Mouse (Mus musculus) embryonic facial prominence, embryonic 15.5 days (tissue): ENCODE data around the gene Speer4e. TPM values are rescaled to one million over a fixed set of nuclear protein-coding genes. Genes with fewer than 3 reads are reported as not detected.
"Not testable (repeated sequence)": the region's sequence is repeated elsewhere in the genome, so short reads cannot be mapped to it uniquely, and the experiment has no call there.

Experiments used
- ATAC-seq: fragments of 200-750 bp; cut with Nextera tagmentation; 2 replicates; pipeline ENCODE4 v1.8.0; 2017; ENCODE audit warnings: low read depth, moderate TSS enrichment; ENCODE audit not compliant: insufficient number of reproducible peaks, low FRiP score, low TSS enrichment
- H3K27ac ChIP-seq: fragments of 300-500 bp; sonication (generic); replicated peaks from 2 replicates; pipeline ENCODE4 v1.5.1; 2015; ENCODE audit warnings: mild to moderate bottlenecking, inconsistent platforms
- H3K27me3 ChIP-seq: fragments of 300-500 bp; sonication (generic); 2 replicates; pipeline ENCODE4 v1.6.1; 2015; ENCODE audit warnings: inconsistent platforms
- H3K36me3 ChIP-seq: fragments of 300-500 bp; sonication (generic); 2 replicates; pipeline ENCODE4 v1.6.1; 2015; ENCODE audit warnings: mild to moderate bottlenecking, inconsistent platforms
- H3K4me1 ChIP-seq: fragments of 300-500 bp; sonication (generic); 2 replicates; pipeline ENCODE4 v1.6.1; 2015; ENCODE audit warnings: inconsistent platforms
- H3K4me2 ChIP-seq: fragments of 300-500 bp; sonication (generic); replicated peaks from 2 replicates; pipeline ENCODE4 v1.6.1; 2015; ENCODE audit warnings: mild to moderate bottlenecking, inconsistent platforms
- H3K4me3 ChIP-seq: fragments of 300-500 bp; sonication (generic); replicated peaks from 2 replicates; pipeline ENCODE4 v1.5.1; 2015; ENCODE audit warnings: mild to moderate bottlenecking, inconsistent platforms
- H3K9ac ChIP-seq: fragments of 300-500 bp; sonication (generic); 2 replicates; pipeline ENCODE4 v1.6.1; 2015; ENCODE audit warnings: inconsistent platforms
- H3K9me3 ChIP-seq: fragments of 300-500 bp; sonication (generic); replicated peaks from 2 replicates; pipeline ENCODE4 v1.6.1; 2016; ENCODE audit warnings: inconsistent platforms
- WGBS: fragments of 180-500 bp; shearing (Covaris S2); methylation state at CpG from one replicate; pipeline ENCODE4 v1.1.7; 2015; 5-methylcytosine and 5-hydroxymethylcytosine counted together
- polyA plus RNA-seq: library from polyadenylated mRNA; unstranded; fragments of >200 nt; fragmentation: Nextera tagmentation; extraction: Ambion mirVana; gene quantifications from 2 replicates; pipeline ENCODE4 v1.2.1, GENCODE M21; 2015

Speer4e gene
- polyA plus RNA-seq, 1 experiment from 2014 or later = not detected

DNA sequence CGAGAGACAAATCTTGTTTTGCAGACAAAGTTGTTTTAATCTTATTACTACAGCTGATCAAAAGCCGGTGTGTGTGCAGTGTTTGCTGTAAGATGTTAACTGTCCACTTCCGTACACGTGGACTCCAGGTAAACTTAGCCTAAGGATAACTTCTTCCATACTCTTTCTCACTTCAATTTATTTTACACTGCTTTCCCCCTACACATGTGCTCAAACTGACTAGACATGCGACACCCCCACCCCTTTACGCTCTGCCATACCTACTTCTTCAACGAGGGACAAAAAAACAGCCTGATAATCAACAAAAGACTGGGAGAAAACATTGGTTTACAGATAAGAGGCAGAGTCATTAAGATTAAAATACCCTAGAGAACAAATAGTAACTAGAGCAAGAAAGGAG is 13.6 kb upstream of the Speer4e start:
- H3K4me1 ChIP-seq, H3K9ac ChIP-seq, H3K36me3 ChIP-seq, H3K4me3 ChIP-seq, H3K27ac ChIP-seq, H3K27me3 ChIP-seq, H3K4me2 ChIP-seq: not testable (repeated sequence)
- WGBS = 64% methylated on average over 7 of the region's 7 CpGs
- peaks cover 15% of the 10 kb centered on the region for H3K9me3 ChIP-seq
- peak; percentile 77; the same call in 1 of the 2 replicates for ATAC-seq

DNA sequence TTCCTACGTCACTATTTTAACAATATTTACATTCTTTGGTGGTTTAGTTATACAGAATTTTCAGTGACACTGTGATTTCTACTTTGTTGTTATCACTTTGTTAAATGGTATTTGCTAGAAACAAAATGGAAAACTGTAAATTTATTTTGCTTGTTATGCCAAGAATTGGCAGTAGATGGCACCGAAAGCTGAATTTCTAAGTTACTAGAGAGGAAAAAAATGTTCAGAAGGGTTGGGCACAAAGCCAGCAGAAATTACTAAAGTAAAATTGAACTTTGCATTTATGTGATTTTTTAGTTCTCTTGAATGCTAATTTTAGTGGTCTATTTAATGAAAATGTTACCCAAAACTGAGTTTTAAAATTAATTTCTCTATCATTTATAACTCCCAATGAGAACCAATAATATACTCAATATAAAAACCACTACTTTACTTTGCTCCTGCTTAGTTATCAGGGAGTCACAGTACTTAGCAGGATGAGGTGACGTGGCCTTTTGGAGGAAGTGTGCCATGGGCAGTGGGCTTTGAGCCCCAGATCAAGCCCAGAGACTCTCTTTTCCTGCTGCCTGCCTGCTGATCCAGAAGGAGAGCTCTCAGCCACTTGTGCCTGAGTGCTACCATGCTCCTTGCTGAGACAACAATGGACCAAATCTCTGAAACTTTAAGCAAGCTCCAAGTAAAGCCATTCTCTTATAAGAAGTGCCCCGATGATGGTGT is 9.4 kb upstream of the Speer4e start:
- not testable (repeated sequence) for H3K4me2 ChIP-seq, H3K4me3 ChIP-seq, H3K27me3 ChIP-seq, H3K4me1 ChIP-seq, ATAC-seq, H3K36me3 ChIP-seq, H3K27ac ChIP-seq, H3K9me3 ChIP-seq, H3K9ac ChIP-seq
- WGBS = 53% methylated on average over 4 of the region's 4 CpGs

DNA sequence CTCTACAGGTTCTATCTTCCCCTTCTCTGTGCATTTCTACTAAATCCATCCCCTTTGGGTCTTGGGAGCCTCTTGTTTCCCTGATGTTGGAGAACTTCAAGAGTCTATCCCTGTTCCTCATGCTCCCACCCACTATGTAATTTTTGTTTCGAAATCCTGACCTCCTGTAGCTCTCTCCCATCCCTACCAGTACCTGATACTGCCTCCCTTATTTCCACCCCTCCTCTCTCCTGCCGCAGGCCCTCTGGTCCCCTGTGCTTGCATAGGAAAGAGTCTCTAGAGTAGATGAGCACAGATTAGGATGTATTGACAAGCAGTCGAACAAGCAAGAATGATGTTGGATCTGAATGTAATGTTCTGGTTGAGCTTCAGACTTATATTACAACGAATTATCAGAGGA is 7.3 kb upstream of the Speer4e start:
- H3K36me3 ChIP-seq, H3K27ac ChIP-seq, H3K4me3 ChIP-seq, ATAC-seq, H3K9me3 ChIP-seq, H3K4me2 ChIP-seq, H3K4me1 ChIP-seq, H3K9ac ChIP-seq, H3K27me3 ChIP-seq: not testable (repeated sequence)
- 53% methylated on average over 4 of the region's 4 CpGs for WGBS

- not testable (repeated sequence) for H3K27ac ChIP-seq, H3K9ac ChIP-seq, H3K4me1 ChIP-seq, H3K4me3 ChIP-seq, H3K4me2 ChIP-seq, H3K27me3 ChIP-seq, H3K9me3 ChIP-seq, ATAC-seq, H3K36me3 ChIP-seq
- WGBS = 81% methylated on average over 1 of the region's 1 CpGs
Measured at GRCm38 (mm10) chr5:14941043-14941442, 2.8 kb upstream of the Speer4e start.

GRCm38 (mm10) chr5:14933721-14934120 is 4.5 kb downstream of the Speer4e start:
- not testable (repeated sequence) for H3K27ac ChIP-seq, H3K36me3 ChIP-seq, H3K4me2 ChIP-seq, H3K4me3 ChIP-seq, ATAC-seq, H3K9ac ChIP-seq, H3K9me3 ChIP-seq, H3K4me1 ChIP-seq, H3K27me3 ChIP-seq
- WGBS = 70% methylated on average over 5 of the region's 6 CpGs

GRCm38 (mm10) chr5:14927047-14927446 is 11.2 kb downstream of the Speer4e start:
- H3K4me3 ChIP-seq, H3K27ac ChIP-seq, H3K9me3 ChIP-seq, ATAC-seq, H3K27me3 ChIP-seq, H3K36me3 ChIP-seq, H3K4me2 ChIP-seq, H3K9ac ChIP-seq, H3K4me1 ChIP-seq: not testable (repeated sequence)
- 28% methylated on average over 4 of the region's 4 CpGs for WGBS

GRCm38 (mm10) chr5:14914799-14915198 is 23.4 kb downstream of the Speer4e start, which contains the start of gene Gm9758:
TSS of gene Gm9758 (minus strand) at chr5:14914899.
- not testable (repeated sequence) for H3K27ac ChIP-seq, H3K4me1 ChIP-seq, H3K9ac ChIP-seq, H3K9me3 ChIP-seq, H3K27me3 ChIP-seq, H3K36me3 ChIP-seq, H3K4me3 ChIP-seq, H3K4me2 ChIP-seq, ATAC-seq
- WGBS = 52% methylated on average over 1 of the region's 1 CpGs

GRCm38 (mm10) chr5:14914361-14914760 is 23.9 kb downstream of the Speer4e start:
- 65% methylated on average over 2 of the region's 3 CpGs for WGBS
- not testable (repeated sequence) for ATAC-seq

DNA sequence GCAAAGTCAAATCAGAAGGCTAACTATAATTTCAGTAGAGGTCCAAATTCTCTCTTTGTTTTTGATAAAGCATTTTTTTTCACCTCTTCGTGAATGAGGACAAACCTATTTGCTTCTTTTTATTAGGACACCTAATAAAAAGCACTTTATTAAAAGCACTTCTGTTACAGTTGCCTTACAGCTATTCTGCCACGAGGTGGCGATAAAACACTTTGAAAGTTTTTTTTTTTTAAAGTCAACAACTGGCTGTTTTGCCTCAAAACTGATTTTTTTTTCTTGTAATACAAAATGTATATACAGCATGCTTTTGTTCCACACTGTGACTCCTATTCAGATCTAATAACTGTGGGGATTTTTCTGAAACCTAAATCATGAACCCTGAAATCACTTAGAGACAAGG is 34.7 kb downstream of the Speer4e start:
- H3K36me3 ChIP-seq, H3K27me3 ChIP-seq, H3K4me2 ChIP-seq, H3K4me1 ChIP-seq, H3K9me3 ChIP-seq, ATAC-seq, H3K27ac ChIP-seq, H3K4me3 ChIP-seq, H3K9ac ChIP-seq: not testable (repeated sequence)
- WGBS = 18% methylated on average over 3 of the region's 3 CpGs

More at GRCm38 (mm10) chr5:14914361-14914760, 23.9 kb downstream of the Speer4e start:
- not testable (repeated sequence) for H3K4me1 ChIP-seq, H3K9ac ChIP-seq, H3K4me3 ChIP-seq, H3K27ac ChIP-seq, H3K27me3 ChIP-seq, H3K4me2 ChIP-seq, H3K9me3 ChIP-seq, H3K36me3 ChIP-seq

- Histone ChIP-seq H3K36me3 (no peaks in the 10 kb centered on the region), H3K4me1 (no peaks in the 10 kb centered on the region), H3K9me3 (0 out of 2 replicates have a peak, but pooled peaks cover 5% of the 10 kb centered on the region), H3K4me3 (no peak overlapping the region), H3K9ac (no peak overlapping the region), H3K4me2 (no peak overlapping the region), H3K27me3 (no peaks in the 10 kb centered on the region), H3K27ac (no peak overlapping the region)
- no peak for ATAC-seq
- 72% methylated on average over 3 of the region's 3 CpGs for WGBS
Measured at GRCm38 (mm10) chr5:14892242-14892641, 46.0 kb downstream of the Speer4e start.

DNA sequence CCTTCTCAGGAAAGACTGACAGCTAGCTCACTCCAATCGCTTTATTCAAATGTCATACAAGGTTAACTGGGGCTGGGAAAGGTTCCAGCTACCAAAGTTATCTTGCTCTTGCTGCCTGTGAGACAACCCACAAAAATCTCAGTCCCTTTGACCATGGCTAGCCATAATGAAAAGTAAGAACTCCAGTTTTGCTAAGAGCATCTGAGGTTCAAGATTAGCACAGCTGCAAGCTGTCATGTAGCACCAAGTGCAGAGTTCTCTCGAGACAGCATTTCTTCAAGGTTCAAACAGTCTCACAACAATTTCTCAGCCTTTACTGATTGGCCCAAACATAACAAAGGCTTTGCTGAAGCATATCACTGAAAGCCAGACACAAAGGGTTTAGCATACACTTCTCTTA is 52.9 kb downstream of the Speer4e start:
- not testable (repeated sequence) for H3K4me3 ChIP-seq, H3K4me1 ChIP-seq, H3K9me3 ChIP-seq, H3K36me3 ChIP-seq, ATAC-seq, H3K4me2 ChIP-seq, H3K27ac ChIP-seq, H3K27me3 ChIP-seq, H3K9ac ChIP-seq
- WGBS = 66% methylated on average over 2 of the region's 2 CpGs
